ENCODE assay signal across 19 mouse cellular contexts in the genomic region with DNA sequence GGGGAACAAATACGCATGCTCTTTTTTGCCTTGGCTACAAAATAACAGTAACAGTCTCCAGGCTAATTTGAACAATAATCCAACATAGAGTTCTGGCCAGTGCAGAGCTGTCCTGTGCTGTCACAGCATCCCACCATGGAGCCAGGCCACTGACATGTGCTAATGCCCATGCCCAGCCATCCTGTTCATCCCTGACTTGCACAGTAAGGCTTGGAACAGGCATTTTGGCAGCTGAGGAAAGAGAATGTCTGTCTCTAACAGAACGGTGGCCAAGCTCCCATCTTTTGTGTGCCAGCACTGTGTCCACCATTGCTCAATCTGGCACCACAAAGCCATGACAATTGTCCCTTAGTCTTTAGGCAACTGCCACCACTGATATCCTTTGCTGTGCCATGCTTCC.
A peak's percentile ranks its signal among the peaks of the same experiment; 100 is the strongest.
DNase-seq lines count a peak whose midpoint lies in the region; ATAC-seq and TF ChIP-seq lines count a peak whose summit lies in the region.
"Had no signal": no experiment of that assay in that cellular context is flagged by ENCODE, and none has a peak within 500 bp of the region (broad histone marks: within the 10 kb centered on the region; RNA-seq: fewer than 3 reads in every experiment).

No protein-coding gene starts in this region.

- TF ChIP-seq POLR2A in cerebellum, adult 2 months (IDR thresholded peaks at IDR 0.05; ENCODE audit: borderline replicate concordance, insufficient read depth, low read length) = no peak

- no peak overlapping the region for H3K9ac ChIP-seq in hindbrain, embryonic 15.5 days
- H3K9ac ChIP-seq in hindbrain, embryonic 14.5 days = no peak overlapping the region
- no peak overlapping the region for H3K9ac ChIP-seq in midbrain, embryonic 15.5 days
- H3K9ac ChIP-seq in midbrain, embryonic 11.5 days (ENCODE audit: low read length) = no peak overlapping the region
- H3K9ac ChIP-seq: embryonic facial prominence, embryonic 12.5 days; liver, embryonic 14.5 days; lung, embryonic 15.5 days had no signal

- 63% methylated on average over 2 of the region's 2 CpGs for WGBS in hindbrain, embryonic 15.5 days
- WGBS in hindbrain, embryonic 14.5 days = 83% methylated on average over 2 of the region's 2 CpGs
- WGBS in midbrain, embryonic 15.5 days = 76% methylated on average over 2 of the region's 2 CpGs
- 82% methylated on average over 2 of the region's 2 CpGs for WGBS in midbrain, embryonic 11.5 days
- 10% methylated on average over 2 of the region's 2 CpGs for WGBS in cerebellum, adult 2 months

- TF ChIP-seq CTCF in cerebellum, adult 2 months (IDR thresholded peaks at IDR 0.05; ENCODE audit: borderline replicate concordance, insufficient read depth, low read depth, low read length) = no peak

- H3K27me3 ChIP-seq in hindbrain, embryonic 15.5 days = no peaks in the 10 kb centered on the region
- H3K27me3 ChIP-seq in hindbrain, embryonic 14.5 days (ENCODE audit: control insufficient read depth, insufficient read depth, low read length) = no peaks in the 10 kb centered on the region
- H3K27me3 ChIP-seq in midbrain, embryonic 15.5 days (replicated peaks) = no peaks in the 10 kb centered on the region
- H3K27me3 ChIP-seq in midbrain, embryonic 11.5 days (ENCODE audit: control insufficient read depth, insufficient read depth, low read length) = no peaks in the 10 kb centered on the region
- no peaks in the 10 kb centered on the region for H3K27me3 ChIP-seq in cerebellum, adult 2 months (ENCODE audit: control insufficient read depth, insufficient read depth, low read length)
- H3K27me3 ChIP-seq: CH12.LX; embryonic facial prominence, embryonic 12.5 days; lung, embryonic 15.5 days had no signal

- no peak overlapping the region for H3K4me2 ChIP-seq in hindbrain, embryonic 15.5 days
- H3K4me2 ChIP-seq in hindbrain, embryonic 14.5 days (replicated peaks) = no peak overlapping the region
- no peak overlapping the region for H3K4me2 ChIP-seq in midbrain, embryonic 15.5 days
- H3K4me2 ChIP-seq in midbrain, embryonic 11.5 days = no peak overlapping the region
- H3K4me2 ChIP-seq: embryonic facial prominence, embryonic 12.5 days; lung, embryonic 15.5 days had no signal

- no peaks in the 10 kb centered on the region for H3K4me1 ChIP-seq in hindbrain, embryonic 15.5 days (replicated peaks)
- H3K4me1 ChIP-seq in hindbrain, embryonic 14.5 days (replicated peaks; ENCODE audit: control insufficient read depth, insufficient read depth, low read length) = peaks cover 5% of the 10 kb centered on the region; the same call in 1 of the 2 replicates
- no peaks in the 10 kb centered on the region for H3K4me1 ChIP-seq in midbrain, embryonic 15.5 days
- no peaks in the 10 kb centered on the region for H3K4me1 ChIP-seq in midbrain, embryonic 11.5 days (ENCODE audit: control insufficient read depth, insufficient read depth, low read length)
- peaks cover 7% of the 10 kb centered on the region for H3K4me1 ChIP-seq in cerebellum, adult 2 months (ENCODE audit: control insufficient read depth, insufficient read depth, low read length)
- H3K4me1 ChIP-seq: embryonic facial prominence, embryonic 12.5 days; lung, embryonic 15.5 days had no signal

- no peak for DNase-seq in hindbrain, embryonic 14.5 days (ENCODE audit: low spot score)
- DNase-seq in midbrain, embryonic 11.5 days (ENCODE audit: low spot score, missing footprints) = no peak
- peak; percentile 39 to 67 for DNase-seq in cerebellum, adult 2 months
- DNase-seq in cerebellum, postnatal 36 days = peak; percentile 33 to 35
- no peak for DNase-seq in MN1 (ENCODE audit: low spot score)
- DNase-seq: adrenal gland, postnatal 25 days; gastrocnemius, adult 2 months; heart, postnatal 36 days; kidney, postnatal 4 days; right cerebral cortex, postnatal 4 days had no signal

- ATAC-seq in hindbrain, embryonic 15.5 days (ENCODE audit: low FRiP score, low read depth) = peak; percentile 59
- ATAC-seq in hindbrain, embryonic 14.5 days (ENCODE audit: low FRiP score) = no peak
- ATAC-seq in midbrain, embryonic 15.5 days (replicated peaks) = 0 out of 2 replicates have a peak, but pooled peaks have one; percentile 37
- no peak for ATAC-seq in midbrain, embryonic 11.5 days (ENCODE audit: low FRiP score)
- ATAC-seq: inflammation-experienced regulatory T-cells, adult 6 months had no signal

- no peak overlapping the region for H3K4me3 ChIP-seq in hindbrain, embryonic 15.5 days
- H3K4me3 ChIP-seq in hindbrain, embryonic 14.5 days (replicated peaks; ENCODE audit: low read length) = no peak overlapping the region
- H3K4me3 ChIP-seq in midbrain, embryonic 15.5 days = no peak overlapping the region
- no peak overlapping the region for H3K4me3 ChIP-seq in midbrain, embryonic 11.5 days (ENCODE audit: low read depth, low read length)
- H3K4me3 ChIP-seq in cerebellum, adult 2 months (replicated peaks; ENCODE audit: insufficient read depth, low read depth, low read length) = no peak overlapping the region
- H3K4me3 ChIP-seq: embryonic facial prominence, embryonic 12.5 days; erythroblast, embryonic 14.5 days; gastrocnemius, adult 2 months; lung, embryonic 15.5 days had no signal

- H3K36me3 ChIP-seq in hindbrain, embryonic 15.5 days = no peaks in the 10 kb centered on the region
- no peaks in the 10 kb centered on the region for H3K36me3 ChIP-seq in hindbrain, embryonic 14.5 days (replicated peaks; ENCODE audit: control insufficient read depth, insufficient read depth)
- H3K36me3 ChIP-seq in midbrain, embryonic 15.5 days (replicated peaks) = no peaks in the 10 kb centered on the region
- no peaks in the 10 kb centered on the region for H3K36me3 ChIP-seq in midbrain, embryonic 11.5 days (ENCODE audit: control insufficient read depth, insufficient read depth, low read length)
- H3K36me3 ChIP-seq: embryonic facial prominence, embryonic 12.5 days; lung, embryonic 15.5 days had no signal

- no peak overlapping the region for H3K27ac ChIP-seq in hindbrain, embryonic 15.5 days (replicated peaks)
- H3K27ac ChIP-seq in hindbrain, embryonic 14.5 days = no peak overlapping the region
- no peak overlapping the region for H3K27ac ChIP-seq in midbrain, embryonic 15.5 days
- no peak overlapping the region for H3K27ac ChIP-seq in midbrain, embryonic 11.5 days (ENCODE audit: low read depth, low read length)
- H3K27ac ChIP-seq in cerebellum, adult 2 months (ENCODE audit: insufficient read depth, low read length) = no peak overlapping the region
- H3K27ac ChIP-seq: embryonic facial prominence, embryonic 12.5 days; gastrocnemius, adult 2 months; liver, embryonic 14.5 days; stomach, postnatal 0 days had no signal

- no peaks in the 10 kb centered on the region for H3K9me3 ChIP-seq in hindbrain, embryonic 15.5 days
- H3K9me3 ChIP-seq in hindbrain, embryonic 14.5 days (ENCODE audit: control insufficient read depth, low read length) = no peaks in the 10 kb centered on the region
- H3K9me3 ChIP-seq in midbrain, embryonic 15.5 days = no peaks in the 10 kb centered on the region
- no peaks in the 10 kb centered on the region for H3K9me3 ChIP-seq in midbrain, embryonic 11.5 days (ENCODE audit: control insufficient read depth, low read length)
- H3K9me3 ChIP-seq: embryonic facial prominence, embryonic 12.5 days; lung, embryonic 15.5 days had no signal

Comparison
In these comparisons a context has a peak if more than half of its experiments do, and no peak if none do; other contexts are left out.
1. ATAC-seq: peak in hindbrain, embryonic 15.5 days (single experiment) and midbrain, embryonic 15.5 days (single experiment); none in hindbrain, embryonic 14.5 days (single experiment) and midbrain, embryonic 11.5 days (single experiment).
2. DNase-seq: peak in cerebellum, adult 2 months (2 of 2) and cerebellum, postnatal 36 days (2 of 2); none in hindbrain, embryonic 14.5 days (single experiment), midbrain, embryonic 11.5 days (single experiment) and MN1 (single experiment).